Mouse (Mus musculus): Measurements from ENCODE around the gene Phf21a. TPM values are rescaled to one million over a fixed set of nuclear protein-coding genes. Genes with fewer than 3 reads are reported as not detected.

Gene Phf21a
- polyA plus RNA-seq, 1 experiment = not detected

GRCm38 (mm10) chr2:92253777-92254176 lies 160.9 kb downstream of the Phf21a start:
- H3K4me1 ChIP-seq (ENCODE audit: control insufficient read depth, insufficient read depth, low read length) = peaks cover 8% of the 10 kb centered on the region
- TF ChIP-seq CTCF (IDR thresholded peaks at IDR 0.05; ENCODE audit: insufficient read depth, low read depth, low read length) (no peak), POLR2A (IDR thresholded peaks at IDR 0.05; ENCODE audit: insufficient read depth, low read depth, low read length) (no peak)
- no peak overlapping the region for H3K27ac ChIP-seq (ENCODE audit: insufficient read depth, low read depth, low read length)
- 88% methylated on average over 5 of the region's 5 CpGs for WGBS
- no peak overlapping the region for H3K4me3 ChIP-seq (ENCODE audit: insufficient read depth, low read depth, low read length)

- TF ChIP-seq POLR2A (IDR thresholded peaks at IDR 0.05; ENCODE audit: insufficient read depth, low read depth, low read length) = no peak
- TF ChIP-seq CTCF (IDR thresholded peaks at IDR 0.05; ENCODE audit: insufficient read depth, low read depth, low read length) = no peak
- Histone ChIP-seq H3K4me3 (ENCODE audit: insufficient read depth, low read depth, low read length) (no peak overlapping the region), H3K27ac (ENCODE audit: insufficient read depth, low read depth, low read length) (no peak overlapping the region), H3K4me1 (ENCODE audit: control insufficient read depth, insufficient read depth, low read length) (peaks cover 8% of the 10 kb centered on the region)
- WGBS = 75% methylated on average over 7 of the region's 7 CpGs
Observed at GRCm38 (mm10) chr2:92256141-92256540, 163.2 kb downstream of the Phf21a start.

DNA sequence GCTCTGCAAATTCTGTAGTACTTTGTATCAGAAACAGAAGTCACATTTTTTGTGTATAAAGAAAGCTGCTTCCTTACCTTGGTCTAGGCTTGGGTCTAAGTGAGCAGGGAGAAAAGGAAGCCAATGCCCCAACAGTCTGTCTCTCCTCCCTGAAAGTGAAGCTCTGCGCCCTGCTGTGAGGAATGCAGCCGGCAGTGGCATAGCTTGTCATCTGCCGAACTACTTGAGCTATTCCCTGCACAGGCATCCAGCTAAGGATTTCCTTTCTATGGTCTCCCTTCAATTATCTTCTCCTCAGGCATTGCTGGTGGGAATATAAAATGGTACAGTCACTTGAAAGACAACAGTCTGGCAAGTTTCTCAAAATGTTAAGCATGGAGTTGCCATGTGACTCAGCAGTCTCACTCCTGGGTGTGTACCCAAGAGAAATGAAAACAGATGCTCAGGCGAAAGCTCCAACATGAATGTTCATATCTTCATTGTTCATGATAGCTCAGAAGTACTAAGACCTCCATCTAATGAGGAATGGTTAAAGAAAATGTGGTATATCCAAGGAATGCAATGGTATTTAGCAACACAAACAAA lies 164.5 kb downstream of the Phf21a start:
- 55% methylated on average over 4 of the region's 4 CpGs for WGBS
- Histone ChIP-seq H3K4me1 (ENCODE audit: control insufficient read depth, insufficient read depth, low read length) (peaks cover 8% of the 10 kb centered on the region), H3K27ac (ENCODE audit: insufficient read depth, low read depth, low read length) (no peak overlapping the region), H3K4me3 (ENCODE audit: insufficient read depth, low read depth, low read length) (no peak overlapping the region)
- no peak for TF ChIP-seq POLR2A (IDR thresholded peaks at IDR 0.05; ENCODE audit: insufficient read depth, low read depth, low read length)
- TF ChIP-seq CTCF (IDR thresholded peaks at IDR 0.05; ENCODE audit: insufficient read depth, low read depth, low read length) = no peak

DNA sequence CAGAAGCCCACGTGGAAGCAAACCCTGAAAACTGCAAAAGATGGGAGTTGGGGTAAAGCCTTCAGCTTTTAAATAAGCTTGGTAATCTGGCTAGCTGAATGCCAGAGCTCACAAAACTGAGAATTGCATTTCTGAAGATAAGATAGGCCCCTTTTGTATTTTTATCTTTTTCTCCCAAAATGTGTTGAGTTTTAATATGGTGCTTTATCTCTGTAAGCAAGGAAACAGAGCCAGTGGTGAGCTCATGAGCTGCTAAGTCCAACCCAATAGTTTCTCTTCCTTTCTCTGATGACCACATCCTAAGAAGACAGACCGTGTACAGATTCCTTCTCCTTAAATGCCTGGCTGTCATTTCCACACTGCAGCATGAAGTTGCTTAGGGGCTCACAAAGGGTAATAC lies 167.0 kb downstream of the Phf21a start:
- no peak for TF ChIP-seq POLR2A (IDR thresholded peaks at IDR 0.05; ENCODE audit: insufficient read depth, low read depth, low read length)
- TF ChIP-seq CTCF (IDR thresholded peaks at IDR 0.05; ENCODE audit: insufficient read depth, low read depth, low read length) = no peak
- Histone ChIP-seq H3K4me1 (ENCODE audit: control insufficient read depth, insufficient read depth, low read length) (peaks cover 8% of the 10 kb centered on the region), H3K4me3 (ENCODE audit: insufficient read depth, low read depth, low read length) (no peak overlapping the region), H3K27ac (ENCODE audit: insufficient read depth, low read depth, low read length) (no peak overlapping the region)
- WGBS = 78% methylated on average over 2 of the region's 2 CpGs

DNA sequence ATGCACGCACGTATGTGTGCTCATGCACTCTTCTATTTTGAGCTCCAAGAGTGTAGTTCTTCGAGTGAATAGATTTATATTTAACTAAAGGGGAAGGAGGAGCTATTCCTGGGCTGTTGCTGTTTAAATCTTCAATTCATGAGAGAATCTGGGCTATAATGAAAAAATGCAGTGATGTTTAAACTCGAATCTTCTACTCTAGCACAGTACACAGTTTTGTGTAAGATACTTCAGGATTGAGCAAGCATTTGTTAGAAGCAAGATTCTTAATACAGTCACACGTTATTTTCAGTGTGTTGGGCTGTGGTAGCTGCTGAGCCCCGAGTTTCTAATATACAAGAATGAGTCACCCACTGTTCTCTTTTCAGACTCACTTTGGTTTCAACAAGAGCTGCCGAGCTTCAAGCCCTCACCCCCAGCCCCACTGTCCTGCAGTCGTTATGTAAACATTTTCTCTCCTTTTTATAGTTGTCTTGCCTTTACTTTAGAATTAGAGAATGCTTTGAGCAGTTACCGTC lies 173.2 kb downstream of the Phf21a start:
- TF ChIP-seq POLR2A (IDR thresholded peaks at IDR 0.05; ENCODE audit: insufficient read depth, low read depth, low read length) (no peak), CTCF (IDR thresholded peaks at IDR 0.05; ENCODE audit: insufficient read depth, low read depth, low read length) (no peak)
- Histone ChIP-seq H3K4me1 (ENCODE audit: control insufficient read depth, insufficient read depth, low read length) (no peaks in the 10 kb centered on the region), H3K27ac (ENCODE audit: insufficient read depth, low read depth, low read length) (peak overlapping the region; percentile 91), H3K4me3 (ENCODE audit: insufficient read depth, low read depth, low read length) (no peak overlapping the region)
- WGBS = 11% methylated on average over 9 of the region's 9 CpGs

GRCm38 (mm10) chr2:92269227-92269626 lies 176.3 kb downstream of the Phf21a start:
- 85% methylated on average over 5 of the region's 5 CpGs for whole genome bisulfite sequencing
- no peak overlapping the region for H3K4me3 ChIP-seq (ENCODE audit: insufficient read depth, low read depth, low read length)
- no peak for TF ChIP-seq CTCF (IDR thresholded peaks at IDR 0.05; ENCODE audit: insufficient read depth, low read depth, low read length)
- no peak for TF ChIP-seq POLR2A (IDR thresholded peaks at IDR 0.05; ENCODE audit: insufficient read depth, low read depth, low read length)
- H3K4me1 ChIP-seq (ENCODE audit: control insufficient read depth, insufficient read depth, low read length) = no peaks in the 10 kb centered on the region
- no peak overlapping the region for H3K27ac ChIP-seq (ENCODE audit: insufficient read depth, low read depth, low read length)

- H3K4me3 ChIP-seq (ENCODE audit: insufficient read depth, low read depth, low read length) = no peak overlapping the region
- H3K4me1 ChIP-seq (ENCODE audit: control insufficient read depth, insufficient read depth, low read length) = no peaks in the 10 kb centered on the region
- no peak overlapping the region for H3K27ac ChIP-seq (ENCODE audit: insufficient read depth, low read depth, low read length)
- TF ChIP-seq CTCF (IDR thresholded peaks at IDR 0.05; ENCODE audit: insufficient read depth, low read depth, low read length) = no peak
- no peak for TF ChIP-seq POLR2A (IDR thresholded peaks at IDR 0.05; ENCODE audit: insufficient read depth, low read depth, low read length)
- WGBS = 38% methylated on average over 2 of the region's 2 CpGs
Observed at GRCm38 (mm10) chr2:92272510-92272909, 179.6 kb downstream of the Phf21a start.

DNA sequence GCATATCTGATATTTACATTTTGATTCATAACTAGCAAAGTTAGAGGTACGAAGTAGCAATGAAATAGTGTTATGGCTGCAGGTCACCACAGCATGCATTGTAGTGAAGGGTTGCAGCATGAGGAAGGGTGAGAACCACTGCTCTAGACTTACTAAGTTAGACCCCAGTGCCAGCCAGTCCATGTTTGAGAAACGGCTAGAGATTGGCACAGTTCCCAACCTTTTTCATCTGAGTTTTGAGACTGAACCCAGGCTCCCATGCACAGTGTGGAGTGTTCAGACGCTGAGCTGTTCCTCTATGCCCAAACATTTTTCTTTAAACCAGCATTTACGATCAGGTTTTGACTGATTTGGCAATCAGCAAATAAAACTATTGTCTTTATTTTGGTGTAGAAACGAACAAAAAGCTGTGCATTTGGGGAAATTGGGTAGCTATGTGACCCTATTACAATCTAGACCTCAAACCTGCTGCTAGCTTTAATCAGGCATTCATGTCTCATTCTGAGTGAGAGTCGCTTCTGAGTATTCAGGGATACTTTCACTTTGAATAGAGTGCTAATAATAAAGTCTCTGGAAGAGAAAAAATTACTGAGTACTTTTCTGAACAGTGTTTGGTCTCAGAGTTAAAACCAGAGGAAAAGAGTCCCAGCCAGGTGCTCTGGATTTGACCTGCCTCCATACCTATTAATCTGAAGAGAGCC lies 180.3 kb downstream of the Phf21a start:
- Histone ChIP-seq H3K4me3 (ENCODE audit: insufficient read depth, low read depth, low read length) (no peak overlapping the region), H3K27ac (ENCODE audit: insufficient read depth, low read depth, low read length) (peak overlapping the region; percentile 66; the same call in 1 of the 2 replicates), H3K4me1 (ENCODE audit: control insufficient read depth, insufficient read depth, low read length) (no peaks in the 10 kb centered on the region)
- WGBS = 31% methylated on average over 6 of the region's 6 CpGs
- TF ChIP-seq POLR2A (IDR thresholded peaks at IDR 0.05; ENCODE audit: insufficient read depth, low read depth, low read length) = no peak
- no peak for TF ChIP-seq CTCF (IDR thresholded peaks at IDR 0.05; ENCODE audit: insufficient read depth, low read depth, low read length)

DNA sequence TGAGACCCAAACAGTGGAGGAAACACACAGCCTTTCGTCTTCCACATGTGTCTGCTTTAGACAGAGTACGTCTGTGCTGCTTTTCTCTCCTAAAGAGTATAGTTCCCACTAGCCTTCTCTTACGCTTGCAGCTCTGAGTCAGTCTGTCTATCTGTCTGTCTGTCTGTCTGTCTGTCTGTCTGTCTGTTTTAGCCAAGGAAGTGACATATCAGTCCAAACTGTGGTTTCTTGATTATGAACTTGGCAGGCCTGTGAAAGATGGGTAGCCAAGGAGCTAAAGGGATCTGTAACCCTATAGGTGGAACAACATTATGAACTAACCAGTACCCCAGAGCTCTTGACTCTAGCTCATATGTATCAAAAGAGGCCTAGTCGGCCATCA lies 180.9 kb downstream of the Phf21a start:
- Histone ChIP-seq H3K27ac (ENCODE audit: insufficient read depth, low read depth, low read length) (peak overlapping the region; percentile 66; the same call in 1 of the 2 replicates), H3K4me3 (ENCODE audit: insufficient read depth, low read depth, low read length) (no peak overlapping the region), H3K4me1 (ENCODE audit: control insufficient read depth, insufficient read depth, low read length) (peaks cover 3% of the 10 kb centered on the region)
- no peak for TF ChIP-seq POLR2A (IDR thresholded peaks at IDR 0.05; ENCODE audit: insufficient read depth, low read depth, low read length)
- no peak for TF ChIP-seq CTCF (IDR thresholded peaks at IDR 0.05; ENCODE audit: insufficient read depth, low read depth, low read length)
- 58% methylated on average over 4 of the region's 4 CpGs for WGBS
